Mouse (Mus musculus): Measurements from ENCODE around the gene Itgb4. TPM values are rescaled to one million over a fixed set of nuclear protein-coding genes. Genes with fewer than 3 reads are reported as not detected.
A peak's percentile ranks its signal among the peaks of the same experiment; 100 is the strongest.

The Itgb4 gene
- polyA plus RNA-seq, 1 experiment from 2014 or later: 0.47 TPM

- 90% methylated on average over 15 of the region's 15 CpGs for WGBS
- Histone ChIP-seq H3K27ac (no peak overlapping the region), H3K27me3 (ENCODE audit: poor library complexity, severe bottlenecking) (peaks cover 31% of the 10 kb centered on the region), H3K4me1 (no peaks in the 10 kb centered on the region), H3K36me3 (replicated peaks) (no peaks in the 10 kb centered on the region), H3K4me3 (no peak overlapping the region), H3K9me3 (no peaks in the 10 kb centered on the region)
- no peak for DNase-seq (ENCODE audit: extremely low spot score, low spot score)
These were observed 8.0 kb downstream of the Itgb4 start for GRCm38 (mm10) chr11:115982472-115982871.

GRCm38 (mm10) chr11:115983291-115983690 is 8.8 kb downstream of the Itgb4 start:
- no peak overlapping the region for H3K27ac ChIP-seq
- no peaks in the 10 kb centered on the region for H3K4me1 ChIP-seq
- no peaks in the 10 kb centered on the region for H3K36me3 ChIP-seq (replicated peaks)
- 91% methylated on average over 8 of the region's 8 CpGs for WGBS
- no peaks in the 10 kb centered on the region for H3K9me3 ChIP-seq
- no peak overlapping the region for H3K4me3 ChIP-seq
- DNase-seq (ENCODE audit: extremely low spot score, low spot score): no peak
- H3K27me3 ChIP-seq (ENCODE audit: poor library complexity, severe bottlenecking): peaks cover 26% of the 10 kb centered on the region

- Histone ChIP-seq H3K27ac (0 out of 2 replicates have a peak overlapping the region, but pooled peaks have one; percentile 12), H3K4me1 (peaks cover 10% of the 10 kb centered on the region), H3K9me3 (no peaks in the 10 kb centered on the region), H3K27me3 (ENCODE audit: poor library complexity, severe bottlenecking) (peaks cover 40% of the 10 kb centered on the region), H3K36me3 (replicated peaks) (no peaks in the 10 kb centered on the region), H3K4me3 (peak overlapping the region; percentile 33)
- DNase-seq (ENCODE audit: extremely low spot score, low spot score): no peak
- WGBS: 39% methylated on average over 15 of the region's 15 CpGs
These were observed 15.2 kb downstream of the Itgb4 start for GRCm38 (mm10) chr11:115989686-115990085.

GRCm38 (mm10) chr11:115992098-115992497 is 17.6 kb downstream of the Itgb4 start:
- peaks cover 37% of the 10 kb centered on the region for H3K27me3 ChIP-seq (ENCODE audit: poor library complexity, severe bottlenecking)
- H3K27ac ChIP-seq: no peak overlapping the region
- H3K4me1 ChIP-seq: peaks cover 10% of the 10 kb centered on the region
- DNase-seq (ENCODE audit: extremely low spot score, low spot score): no peak
- no peak overlapping the region for H3K4me3 ChIP-seq
- 73% methylated on average over 4 of the region's 4 CpGs for WGBS
- H3K36me3 ChIP-seq (replicated peaks): no peaks in the 10 kb centered on the region
- no peaks in the 10 kb centered on the region for H3K9me3 ChIP-seq

GRCm38 (mm10) chr11:115995256-115995655 is 20.7 kb downstream of the Itgb4 start:
- Histone ChIP-seq H3K27me3 (ENCODE audit: poor library complexity, severe bottlenecking) (peaks cover 22% of the 10 kb centered on the region), H3K27ac (no peak overlapping the region), H3K4me3 (no peak overlapping the region), H3K4me1 (peaks cover 7% of the 10 kb centered on the region), H3K36me3 (replicated peaks) (no peaks in the 10 kb centered on the region), H3K9me3 (no peaks in the 10 kb centered on the region)
- DNase-seq (ENCODE audit: extremely low spot score, low spot score): no peak
- 96% methylated on average over 3 of the region's 3 CpGs for WGBS

- Histone ChIP-seq H3K4me1 (peaks cover 23% of the 10 kb centered on the region), H3K36me3 (replicated peaks) (no peaks in the 10 kb centered on the region), H3K27me3 (ENCODE audit: poor library complexity, severe bottlenecking) (peaks cover 14% of the 10 kb centered on the region), H3K27ac (no peak overlapping the region), H3K4me3 (no peak overlapping the region), H3K9me3 (no peaks in the 10 kb centered on the region)
- 78% methylated on average over 4 of the region's 4 CpGs for WGBS
- DNase-seq (ENCODE audit: extremely low spot score, low spot score): no peak
These were observed 22.5 kb downstream of the Itgb4 start for GRCm38 (mm10) chr11:115997047-115997446.

- Histone ChIP-seq H3K4me3 (no peak overlapping the region), H3K36me3 (replicated peaks) (no peaks in the 10 kb centered on the region), H3K9me3 (no peaks in the 10 kb centered on the region), H3K27ac (no peak overlapping the region), H3K27me3 (ENCODE audit: poor library complexity, severe bottlenecking) (peaks cover 14% of the 10 kb centered on the region), H3K4me1 (peaks cover 23% of the 10 kb centered on the region)
- no peak for DNase-seq (ENCODE audit: extremely low spot score, low spot score)
- WGBS: 66% methylated on average over 5 of the region's 5 CpGs
These were observed 23.2 kb downstream of the Itgb4 start for GRCm38 (mm10) chr11:115997662-115998061.

GRCm38 (mm10) chr11:115999027-115999426 is 24.5 kb downstream of the Itgb4 start:
- no peak overlapping the region for H3K4me3 ChIP-seq
- no peaks in the 10 kb centered on the region for H3K36me3 ChIP-seq (replicated peaks)
- DNase-seq (ENCODE audit: extremely low spot score, low spot score): no peak
- H3K27me3 ChIP-seq (ENCODE audit: poor library complexity, severe bottlenecking): peaks cover 9% of the 10 kb centered on the region
- 94% methylated on average over 7 of the region's 7 CpGs for WGBS
- H3K27ac ChIP-seq: no peak overlapping the region
- no peaks in the 10 kb centered on the region; the same call in 1 of the 2 replicates for H3K9me3 ChIP-seq
- H3K4me1 ChIP-seq: peaks cover 28% of the 10 kb centered on the region

- Histone ChIP-seq H3K4me3 (no peak overlapping the region), H3K27ac (peak overlapping the region; percentile 74), H3K9me3 (no peaks in the 10 kb centered on the region; the same call in 1 of the 2 replicates), H3K36me3 (replicated peaks) (no peaks in the 10 kb centered on the region), H3K4me1 (peaks cover 34% of the 10 kb centered on the region), H3K27me3 (ENCODE audit: poor library complexity, severe bottlenecking) (peaks cover 9% of the 10 kb centered on the region)
- DNase-seq (ENCODE audit: extremely low spot score, low spot score): peak; percentile 69
- 23% methylated on average over 14 of the region's 14 CpGs for WGBS
These were observed 25.1 kb downstream of the Itgb4 start for GRCm38 (mm10) chr11:115999538-116000143.

- H3K27ac ChIP-seq: peak overlapping the region; percentile 74
- peak; percentile 42 for DNase-seq (ENCODE audit: extremely low spot score, low spot score)
- H3K9me3 ChIP-seq: no peaks in the 10 kb centered on the region; the same call in 1 of the 2 replicates
- H3K4me3 ChIP-seq: peak overlapping the region; percentile 21
- 26% methylated on average over 10 of the region's 10 CpGs for WGBS
- peaks cover 44% of the 10 kb centered on the region for H3K4me1 ChIP-seq
- H3K36me3 ChIP-seq (replicated peaks): no peaks in the 10 kb centered on the region
- H3K27me3 ChIP-seq (ENCODE audit: poor library complexity, severe bottlenecking): peaks cover 12% of the 10 kb centered on the region
These were observed 26.1 kb downstream of the Itgb4 start for GRCm38 (mm10) chr11:116000607-116001006.

- 78% methylated on average over 6 of the region's 6 CpGs for WGBS
- no peak for DNase-seq (ENCODE audit: extremely low spot score, low spot score)
- peaks cover 16% of the 10 kb centered on the region for H3K27me3 ChIP-seq (ENCODE audit: poor library complexity, severe bottlenecking)
These were observed 27.2 kb downstream of the Itgb4 start for GRCm38 (mm10) chr11:116001725-116002124.

GRCm38 (mm10) chr11:116002894-116003293 is 28.4 kb downstream of the Itgb4 start:
- H3K4me1 ChIP-seq: peaks cover 52% of the 10 kb centered on the region
- no peak overlapping the region for H3K4me3 ChIP-seq
- peaks cover 16% of the 10 kb centered on the region for H3K27me3 ChIP-seq (ENCODE audit: poor library complexity, severe bottlenecking)
- WGBS: 83% methylated on average over 3 of the region's 3 CpGs
- DNase-seq (ENCODE audit: extremely low spot score, low spot score): no peak
- no peak overlapping the region for H3K27ac ChIP-seq
- no peaks in the 10 kb centered on the region; the same call in 1 of the 2 replicates for H3K9me3 ChIP-seq
- peaks cover 16% of the 10 kb centered on the region for H3K36me3 ChIP-seq (replicated peaks)

More at GRCm38 (mm10) chr11:116001725-116002124, 27.2 kb downstream of the Itgb4 start:
- Histone ChIP-seq H3K27ac (0 out of 2 replicates have a peak overlapping the region, but pooled peaks have one; percentile 41), H3K9me3 (no peaks in the 10 kb centered on the region; the same call in 1 of the 2 replicates), H3K4me1 (peaks cover 52% of the 10 kb centered on the region), H3K4me3 (no peak overlapping the region), H3K36me3 (replicated peaks) (peaks cover 4% of the 10 kb centered on the region)

GRCm38 (mm10) chr11:116004186-116004823 is 29.8 kb downstream of the Itgb4 start:
- Histone ChIP-seq H3K4me3 (peak overlapping the region; percentile 55), H3K4me1 (peaks cover 58% of the 10 kb centered on the region), H3K36me3 (replicated peaks) (peaks cover 30% of the 10 kb centered on the region), H3K27ac (peak overlapping the region; percentile 84), H3K9me3 (no peaks in the 10 kb centered on the region; the same call in 1 of the 2 replicates), H3K27me3 (ENCODE audit: poor library complexity, severe bottlenecking) (peaks cover 16% of the 10 kb centered on the region)
- DNase-seq (ENCODE audit: extremely low spot score, low spot score): no peak
- 40% methylated on average over 8 of the region's 8 CpGs for WGBS

Measured in forebrain, embryonic 10.5 days (tissue).